Mouse (Mus musculus) embryo, embryonic 10.5 days (tissue): ENCODE data around the gene Cetn2.
A peak's percentile ranks its signal among the peaks of the same experiment; 100 is the strongest.

Experiments
- DNase-seq: peaks from one replicate; pipeline ENCODE4 v3.0.0-alpha.2; 2015; ENCODE audit warnings: low spot score

Cetn2 gene

GRCm38 (mm10) chrX:72917884-72918681, at the start of gene Cetn2, which contains the start of gene Nsdhl:
Gene Cetn2, minus strand, starts transcription at chrX:72918411.
Gene Nsdhl, plus strand, starts transcription at chrX:72918557.
- peak; percentile 93 for DNase-seq

DNA sequence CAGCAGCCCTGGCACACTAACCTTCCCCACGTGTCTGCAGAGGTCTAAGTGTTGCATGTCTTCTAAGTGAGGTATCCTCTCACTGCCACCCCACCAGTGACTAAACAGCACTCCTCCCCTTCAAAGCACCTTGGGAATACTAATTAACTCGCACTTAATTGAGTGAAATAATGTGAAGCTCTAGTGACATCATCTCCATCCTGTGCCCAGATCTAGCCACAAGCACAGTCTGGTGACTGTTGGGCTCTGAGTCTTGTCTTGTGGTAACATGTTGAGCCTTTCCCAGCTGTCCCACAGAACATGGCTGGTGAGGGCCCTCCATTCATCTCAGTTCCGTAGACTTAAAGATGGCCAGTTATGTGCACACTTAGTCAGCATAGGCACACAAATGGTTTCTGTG, 44.5 kb upstream of the Cetn2 start:
- DNase-seq: no peak

GRCm38 (mm10) chrX:72961511-72961910, 43.3 kb upstream of the Cetn2 start:
- DNase-seq: no peak

- peak; percentile 2 for DNase-seq
Measured at GRCm38 (mm10) chrX:72960431-72960830, 42.2 kb upstream of the Cetn2 start.

DNA sequence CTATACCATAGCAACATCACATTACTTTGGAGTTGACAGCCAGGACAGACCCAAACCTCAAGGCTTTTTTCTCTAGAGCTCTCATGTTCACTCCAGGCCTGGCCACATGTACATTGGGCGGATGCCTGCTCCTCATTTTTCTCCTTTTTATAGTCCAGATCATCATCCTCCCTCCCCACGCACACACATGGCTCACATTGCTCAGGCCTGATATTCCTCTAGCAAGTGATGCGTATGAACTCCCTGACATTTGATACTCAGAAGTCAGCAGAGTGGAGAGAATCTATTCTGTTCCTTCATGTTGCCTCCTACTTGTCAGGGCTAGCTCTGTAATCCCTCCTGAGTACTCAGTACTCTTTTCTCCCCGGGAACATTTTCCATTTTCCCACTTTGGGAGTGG, 38.3 kb upstream of the Cetn2 start:
- DNase-seq: no peak

DNA sequence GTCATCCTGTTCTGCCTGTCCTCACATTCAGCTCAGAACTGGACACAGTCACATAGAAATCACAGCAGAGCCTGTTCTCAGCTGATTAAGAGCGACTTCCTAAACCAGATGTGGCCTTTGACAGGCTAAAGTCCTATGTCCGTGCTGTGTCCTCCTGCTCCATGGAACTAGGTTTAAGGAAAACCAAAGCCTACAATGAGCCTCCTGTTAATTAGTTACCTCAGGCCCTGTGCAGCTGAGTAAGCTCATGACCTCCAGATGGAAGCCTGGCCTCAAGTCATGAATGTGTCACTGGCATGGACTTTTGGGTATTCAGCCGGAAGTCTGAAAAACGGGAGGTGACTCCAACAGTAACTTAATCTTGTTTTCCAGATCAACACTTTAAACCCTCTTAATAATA, 35.3 kb upstream of the Cetn2 start:
- no peak for DNase-seq

DNA sequence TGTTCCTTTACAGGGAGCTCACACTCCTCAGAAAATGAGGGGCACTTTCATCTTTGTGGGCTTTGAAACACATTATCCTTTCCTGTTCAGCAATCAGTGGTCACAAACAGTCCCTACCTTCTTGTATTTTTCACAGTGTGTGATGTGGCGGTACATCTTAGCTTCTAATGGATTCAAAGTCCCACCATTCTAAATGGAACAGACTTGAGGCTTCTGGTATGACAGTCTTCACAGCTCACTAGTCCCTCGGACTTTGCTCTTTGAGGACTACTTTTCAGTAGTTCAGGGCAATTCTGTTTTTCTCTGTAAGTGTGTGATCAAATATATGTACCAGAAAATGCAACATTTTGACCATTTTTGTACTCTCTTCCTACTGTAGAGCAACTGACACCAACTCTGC, 3.2 kb upstream of the Cetn2 start:
- DNase-seq: no peak

- peak; percentile 1 for DNase-seq
Measured at GRCm38 (mm10) chrX:72918682-72919059, 460 bp upstream of the Cetn2 start.

- no peak for DNase-seq
Measured at GRCm38 (mm10) chrX:72911611-72912010, 6.6 kb downstream of the Cetn2 start.

DNA sequence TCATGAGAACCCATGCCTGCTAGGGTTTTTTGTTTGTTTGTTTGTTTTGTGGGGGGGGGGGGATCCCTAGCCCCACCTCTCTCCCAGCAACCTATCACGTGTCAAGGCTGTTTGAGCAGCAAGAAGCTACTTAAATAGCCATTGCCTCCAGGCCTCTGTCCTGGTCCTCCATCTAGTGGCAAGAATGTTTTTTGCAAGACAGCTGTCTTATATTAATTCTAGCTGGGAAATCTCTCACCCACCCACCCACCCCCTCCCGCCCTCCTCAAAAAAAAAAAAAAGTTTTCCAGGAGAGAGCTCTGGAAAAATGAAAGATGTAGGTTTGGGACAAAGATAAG, 9.8 kb downstream of the Cetn2 start:
- peak; percentile 68 for DNase-seq

DNA sequence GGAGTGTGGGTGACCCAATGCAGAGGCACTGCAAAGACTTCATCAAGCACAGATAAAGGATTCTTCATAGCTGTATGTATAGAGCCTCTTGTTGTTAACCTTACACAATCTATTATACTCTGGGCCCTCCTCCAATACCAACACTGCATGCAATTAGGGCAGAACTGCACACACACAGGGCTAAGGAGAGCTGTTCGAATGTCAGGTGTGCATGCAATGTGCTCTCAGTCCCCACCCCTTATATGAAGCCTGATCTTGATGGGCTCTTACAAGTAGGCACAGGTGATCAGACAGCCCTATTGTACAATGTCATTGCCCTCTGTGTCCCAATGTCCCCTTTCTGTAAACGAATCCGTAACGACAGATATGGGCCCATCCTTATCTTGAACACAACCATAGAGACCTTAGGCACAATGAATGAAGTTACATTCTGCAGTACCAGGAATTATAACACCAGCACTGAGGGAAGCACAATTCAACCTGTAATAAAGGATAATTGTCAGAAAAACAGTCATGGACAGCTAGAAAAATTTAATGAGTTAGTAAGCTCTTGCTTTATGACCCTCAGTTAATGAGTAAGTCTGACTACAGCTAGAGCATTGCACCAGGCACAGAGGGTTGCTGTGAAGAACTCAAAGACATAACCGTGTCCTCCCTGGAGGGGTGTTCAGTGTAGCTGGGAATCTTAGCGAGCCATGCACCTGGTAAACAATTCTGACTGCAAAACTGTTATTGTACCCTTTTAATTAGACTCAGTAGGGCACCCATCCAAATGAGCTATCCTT, 10.4 kb downstream of the Cetn2 start:
- no peak for DNase-seq

GRCm38 (mm10) chrX:72902530-72902929, 15.7 kb downstream of the Cetn2 start:
- peak; percentile 6 for DNase-seq

GRCm38 (mm10) chrX:72896055-72896437, 22.2 kb downstream of the Cetn2 start:
- no peak for DNase-seq

- peak; percentile 51 for DNase-seq
Measured at GRCm38 (mm10) chrX:72895388-72896054, 22.7 kb downstream of the Cetn2 start.
